Mouse (Mus musculus) inflammation-experienced regulatory T-cells, adult 6 months (primary cell): Measurements from ENCODE around the gene Maml2. TPM values are rescaled to one million over a fixed set of nuclear protein-coding genes. Genes with fewer than 3 reads are reported as not detected.

Experiments
- polyA plus RNA-seq, 3 experiments: library from polyadenylated mRNA; unstranded; fragments of 100-300 nt; shearing (Covaris generic); gene quantifications; one replicate each; pipeline ENCODE4 v1.2.1; 2017

Maml2 gene
- polyA plus RNA-seq, 3 experiments from 2014 or later, result 32.1 to 46.4 (median 45.1) TPM

Other genes with a start within 250 kb of the Maml2 start
- gene Jrkl, start 52.1 kb upstream of the Maml2 start, polyA plus RNA-seq, result 1 to 10 TPM; 2.2 to 4.3 (median 3.8) TPM
- gene Ccdc82, start 51.0 kb upstream of the Maml2 start, polyA plus RNA-seq, result 10 to 100 TPM; 37.1 to 54.3 (median 49.1) TPM
- not detected for gene Gm17571, start 148.8 kb downstream of the Maml2 start, polyA plus RNA-seq